Mouse (Mus musculus) kidney, adult 2 months (tissue): Measurements from ENCODE around the gene Msmo1. TPM values are rescaled to one million over a fixed set of nuclear protein-coding genes. Genes with fewer than 3 reads are reported as not detected.

Experiments used
- DNase-seq: peaks from one replicate; pipeline ENCODE4 v3.0.0; 2021
- H3K27ac ChIP-seq: fragments of 200-500 bp; 2 replicates; pipeline ENCODE4 v1.5.1; 2012; ENCODE audit warnings: low read depth, low read length, control low read depth, inconsistent platforms; ENCODE audit not compliant: insufficient read depth
- H3K27me3 ChIP-seq: fragments of 200-500 bp; replicated peaks from 2 replicates; pipeline ENCODE4 v1.6.1; 2012; ENCODE audit warnings: mild to moderate bottlenecking, moderate library complexity, low read length, inconsistent platforms; ENCODE audit not compliant: control insufficient read depth, insufficient read depth
- H3K36me3 ChIP-seq: fragments of 200-500 bp; 2 replicates; pipeline ENCODE4 v1.6.1; 2012; ENCODE audit warnings: mild to moderate bottlenecking, moderate library complexity, low read length, inconsistent platforms; ENCODE audit not compliant: control insufficient read depth, insufficient read depth
- H3K4me1 ChIP-seq: fragments of 200-500 bp; 2 replicates; pipeline ENCODE4 v1.6.1; 2011; ENCODE audit warnings: low read length; ENCODE audit not compliant: control insufficient read depth, insufficient read depth
- H3K4me3 ChIP-seq: fragments of 200-500 bp; 2 replicates; pipeline ENCODE4 v1.5.1; 2011; ENCODE audit warnings: mild to moderate bottlenecking, low read depth, low read length, control low read depth; ENCODE audit not compliant: insufficient read depth
- CTCF ChIP-seq: fragments of 200-500 bp; conservative IDR thresholded peaks from 2 replicates; pipeline ENCODE4 v1.5.1; 2011; ENCODE audit warnings: low read depth, mild to moderate bottlenecking, control low read depth, low read length, moderate library complexity, mixed read lengths; ENCODE audit not compliant: insufficient read depth, insufficient read length
- POLR2A ChIP-seq: fragments of 200-500 bp; IDR thresholded peaks from one replicate; pipeline ENCODE4 v1.6.1; 2011; ENCODE audit warnings: low read depth, low read length, control low read depth
- WGBS: fragments of 180-500 bp; shearing (Covaris S2); methylation state at CpG from one replicate; pipeline ENCODE4 v1.1.7; 2018; 5-methylcytosine and 5-hydroxymethylcytosine counted together
- polyA plus RNA-seq: library from polyadenylated mRNA; depleted of rRNA; stranded (reverse); fragments of >200 nt; gene quantifications from 2 replicates; pipeline ENCODE4 v1.2.3, GENCODE M21; 2012

Msmo1 gene
- polyA plus RNA-seq, 1 experiment, result 15.9 TPM

DNA sequence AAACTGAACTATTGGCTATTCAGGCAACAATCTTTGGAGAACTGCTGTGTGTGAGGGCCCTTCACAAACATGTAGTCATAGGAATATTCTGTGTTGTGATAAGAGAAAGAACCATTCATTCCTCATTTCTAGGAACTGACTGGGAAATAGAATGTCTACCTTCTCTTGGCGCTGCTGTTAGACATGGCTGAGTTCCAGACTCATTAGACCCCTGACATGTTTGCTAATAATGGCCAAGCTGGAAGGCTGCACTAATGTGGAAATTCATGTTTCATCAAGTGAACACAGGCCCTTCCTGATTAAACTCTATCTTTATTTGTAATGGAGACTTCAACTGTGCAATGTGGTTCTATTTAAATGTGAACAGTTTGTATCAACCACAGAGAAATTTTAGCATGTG is 5.3 kb upstream of the Msmo1 start:
- H3K27ac ChIP-seq, result no peak overlapping the region
- DNase-seq, result no peak
- no peak for TF ChIP-seq CTCF
- TF ChIP-seq POLR2A, result no peak
- no peaks in the 10 kb centered on the region for H3K36me3 ChIP-seq
- H3K4me3 ChIP-seq, result no peak overlapping the region
- WGBS, result 83% methylated on average over 1 of the region's 1 CpGs
- H3K27me3 ChIP-seq, result no peaks in the 10 kb centered on the region
- no peaks in the 10 kb centered on the region for H3K4me1 ChIP-seq

DNA sequence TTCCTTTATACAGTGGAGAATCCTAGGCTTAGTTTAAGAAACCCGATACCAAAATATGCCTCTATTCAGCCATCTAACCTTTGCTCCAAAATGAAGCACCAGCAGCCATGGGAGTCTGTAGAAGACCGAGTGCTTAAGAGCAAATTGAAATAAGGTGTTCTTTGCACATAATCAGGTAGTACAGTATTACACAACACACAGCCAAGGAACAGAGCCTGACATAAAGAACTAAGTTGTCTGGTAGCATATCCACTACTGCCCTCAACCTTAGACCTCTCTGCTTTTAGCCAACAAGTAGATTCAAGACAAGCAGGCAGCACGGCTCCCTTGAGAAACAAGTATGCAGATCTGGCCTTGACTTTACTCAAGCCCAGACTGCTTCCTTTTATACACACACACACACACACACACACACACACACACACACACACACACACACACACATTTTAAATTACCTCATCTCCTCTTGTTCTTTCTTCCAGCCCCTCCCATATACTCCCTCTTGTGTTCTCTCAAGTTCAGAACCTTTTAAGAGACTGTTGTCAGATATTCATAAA is 3.3 kb upstream of the Msmo1 start:
- no peak for DNase-seq
- Histone ChIP-seq H3K4me3 (no peak overlapping the region), H3K27ac (no peak overlapping the region), H3K4me1 (peaks cover 5% of the 10 kb centered on the region; the same call in 1 of the 2 replicates), H3K36me3 (no peaks in the 10 kb centered on the region), H3K27me3 (no peaks in the 10 kb centered on the region)
- 74% methylated on average over 3 of the region's 3 CpGs for WGBS
- no peak for TF ChIP-seq POLR2A
- TF ChIP-seq CTCF, result no peak

DNA sequence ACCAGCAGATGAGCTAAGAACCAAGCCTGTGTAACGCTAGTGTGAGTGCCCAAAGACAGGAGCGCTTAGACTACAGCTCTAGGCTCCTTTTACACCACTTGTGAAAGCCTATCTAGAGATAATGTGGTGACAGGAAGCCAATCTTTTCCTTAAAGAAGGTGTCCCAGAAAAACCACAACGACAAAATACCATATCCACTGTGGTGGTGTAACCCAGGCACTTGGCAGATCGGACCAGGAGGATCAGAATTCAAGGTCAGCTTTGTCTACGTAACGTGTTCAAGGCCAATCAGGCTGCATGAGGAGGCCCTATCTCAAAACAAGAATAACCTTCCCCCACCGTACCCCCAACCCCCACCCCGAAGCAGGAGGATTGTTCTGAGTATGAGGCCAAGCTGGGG is 1.6 kb upstream of the Msmo1 start:
- TF ChIP-seq POLR2A, result no peak
- TF ChIP-seq CTCF, result no peak
- Histone ChIP-seq H3K36me3 (no peaks in the 10 kb centered on the region), H3K27me3 (no peaks in the 10 kb centered on the region), H3K4me3 (no peak overlapping the region), H3K4me1 (peaks cover 5% of the 10 kb centered on the region; the same call in 1 of the 2 replicates), H3K27ac (no peak overlapping the region)
- WGBS, result 95% methylated on average over 8 of the region's 8 CpGs
- no peak for DNase-seq

DNA sequence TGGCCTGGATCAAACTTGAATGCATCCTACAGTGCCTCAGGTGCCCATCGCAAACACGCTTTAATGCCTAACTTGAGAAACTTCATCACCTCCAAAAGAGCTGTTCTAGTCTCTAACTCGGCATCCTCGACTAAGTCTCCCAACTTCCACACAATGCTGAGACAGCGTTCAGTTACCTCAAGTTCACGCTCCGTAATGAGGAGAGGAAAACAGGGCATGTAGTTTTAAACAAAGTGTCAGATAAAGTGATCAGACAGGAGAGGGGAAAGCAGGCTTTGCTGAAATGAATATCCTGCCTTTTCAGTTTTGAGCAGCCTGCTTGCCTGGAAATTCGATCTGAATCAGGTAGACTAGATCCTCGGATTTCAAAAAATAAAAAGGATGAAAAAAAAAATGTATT is 996 bp downstream of the Msmo1 start:
- Histone ChIP-seq H3K36me3 (no peaks in the 10 kb centered on the region), H3K27me3 (no peaks in the 10 kb centered on the region), H3K4me1 (peaks cover 5% of the 10 kb centered on the region; the same call in 1 of the 2 replicates), H3K4me3 (peak overlapping the region; percentile 84), H3K27ac (no peak overlapping the region)
- TF ChIP-seq CTCF (no peak), POLR2A (no peak)
- DNase-seq, result no peak
- 7% methylated on average over 9 of the region's 9 CpGs for WGBS

DNA sequence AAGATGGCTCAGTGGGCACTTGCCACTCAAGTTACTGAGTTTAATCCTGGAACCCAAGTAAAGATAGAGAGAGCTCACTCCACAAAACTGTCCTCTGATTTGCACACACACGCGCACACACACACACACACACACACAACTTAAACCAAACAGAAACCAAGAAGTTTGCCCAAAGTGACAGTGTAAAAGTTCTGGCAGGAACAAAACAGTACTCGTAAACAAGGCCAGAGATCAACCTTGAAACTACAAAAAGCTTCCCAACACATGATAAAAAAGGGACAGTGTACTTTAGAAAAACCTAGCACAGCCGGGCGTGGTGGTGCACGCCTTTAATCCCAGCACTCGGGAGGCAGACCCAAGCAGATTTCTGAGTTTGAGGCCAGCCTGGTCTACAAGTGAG is 5.4 kb downstream of the Msmo1 start:
- no peaks in the 10 kb centered on the region for H3K27me3 ChIP-seq
- H3K4me1 ChIP-seq, result peaks cover 5% of the 10 kb centered on the region; the same call in 1 of the 2 replicates
- TF ChIP-seq POLR2A, result no peak
- no peak for TF ChIP-seq CTCF
- no peak overlapping the region for H3K27ac ChIP-seq
- no peak overlapping the region for H3K4me3 ChIP-seq
- DNase-seq, result no peak
- no peaks in the 10 kb centered on the region for H3K36me3 ChIP-seq
- WGBS, result 93% methylated on average over 7 of the region's 7 CpGs

DNA sequence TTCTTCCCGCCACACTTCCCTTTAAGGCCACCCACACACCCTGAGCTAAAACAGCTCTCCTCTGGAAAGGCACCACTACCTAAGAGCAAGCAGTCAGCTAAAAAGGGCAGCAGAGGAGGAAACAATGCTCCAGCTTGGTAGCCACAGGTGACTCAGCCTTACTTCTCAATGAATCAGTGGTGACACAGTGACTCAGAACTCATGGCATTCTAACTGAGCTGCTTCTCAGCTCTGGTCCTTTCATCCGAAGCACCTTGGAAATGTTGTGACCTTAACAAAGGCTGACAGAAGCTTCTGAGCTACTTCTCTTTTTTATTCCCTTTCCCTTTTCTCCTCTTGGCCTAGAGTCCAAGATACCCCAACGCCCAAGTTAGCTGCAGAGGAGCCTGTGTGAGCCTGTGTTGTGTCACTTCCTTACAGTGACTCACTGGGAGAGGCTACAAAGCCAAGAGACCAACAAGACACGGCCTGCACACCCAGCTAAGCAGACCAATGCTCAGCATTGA is 7.3 kb downstream of the Msmo1 start:
- no peaks in the 10 kb centered on the region for H3K4me1 ChIP-seq
- no peak overlapping the region for H3K4me3 ChIP-seq
- H3K27me3 ChIP-seq, result no peaks in the 10 kb centered on the region
- no peaks in the 10 kb centered on the region for H3K36me3 ChIP-seq
- no peak for TF ChIP-seq CTCF
- no peak for TF ChIP-seq POLR2A
- 90% methylated on average over 4 of the region's 4 CpGs for whole genome bisulfite sequencing
- H3K27ac ChIP-seq, result no peak overlapping the region
- DNase-seq, result no peak

DNA sequence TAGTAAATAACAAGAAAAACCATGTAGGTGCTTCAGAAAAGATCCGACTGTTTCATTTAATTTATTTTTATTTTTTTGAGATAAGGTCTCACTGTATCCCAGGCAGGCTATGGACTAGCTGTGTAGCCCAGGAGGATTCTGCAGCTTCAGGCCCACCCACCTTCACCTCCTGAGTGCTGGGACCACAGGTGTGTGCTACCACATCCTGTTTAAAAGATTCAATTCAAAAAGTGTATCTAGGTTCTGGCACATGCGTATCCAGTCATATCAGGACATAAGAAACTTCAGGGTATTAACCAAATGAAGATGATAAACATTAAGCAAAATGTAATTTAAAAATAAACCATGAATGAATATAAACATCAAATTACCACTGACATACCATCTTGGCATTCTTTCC is 10.4 kb downstream of the Msmo1 start:
- Histone ChIP-seq H3K4me3 (no peak overlapping the region), H3K27ac (no peak overlapping the region), H3K36me3 (peaks cover 3% of the 10 kb centered on the region), H3K4me1 (no peaks in the 10 kb centered on the region), H3K27me3 (no peaks in the 10 kb centered on the region)
- WGBS, result 93% methylated on average over 2 of the region's 2 CpGs
- TF ChIP-seq POLR2A (no peak), CTCF (no peak)
- DNase-seq, result no peak
